Mouse (Mus musculus): ENCODE data around the gene Cep290. TPM values are rescaled to one million over a fixed set of nuclear protein-coding genes. Genes with fewer than 3 reads are reported as not detected.
A peak's percentile ranks its signal among the peaks of the same experiment; 100 is the strongest.

Cep290 gene
- polyA plus RNA-seq (2015; fragmentation: Nextera tagmentation; extraction: Ambion mirVana): 3.9 and 4.9 TPM in 2 replicates

- Histone ChIP-seq H3K27ac (peak within 1 kb of the TSS; percentile 81), H3K27me3 (no peaks in the 10 kb centered on the region), H3K36me3 (no peaks in the 10 kb centered on the region), H3K9me3 (no peaks in the 10 kb centered on the region), H3K4me2 (peak within 1 kb of the TSS; percentile 82), H3K4me1 (0 out of 2 replicates have a peak, but pooled peaks cover 9% of the 10 kb centered on the region), H3K4me3 (peak within 1 kb of the TSS; percentile 65), H3K9ac (peak within 1 kb of the TSS; percentile 69)
- ATAC-seq (ENCODE audit: insufficient number of reproducible peaks, low FRiP score, low TSS enrichment, low read depth): peak; percentile 99
- WGBS: under 1% methylated on average over 63 of the region's 63 CpGs
These were observed at the start of gene Cep290, which contains the start of gene Tmtc3 for GRCm38 (mm10) chr10:100487097-100487978. Cep290 (plus strand) TSS chr10:100487558. Tmtc3 (minus strand) TSS chr10:100487350.

- H3K4me1 ChIP-seq: no peaks in the 10 kb centered on the region
- H3K4me2 ChIP-seq: no peak overlapping the region
- H3K27ac ChIP-seq: no peak overlapping the region
- ATAC-seq (ENCODE audit: insufficient number of reproducible peaks, low FRiP score, low TSS enrichment, low read depth): no peak
- peaks cover 22% of the 10 kb centered on the region for H3K36me3 ChIP-seq
- no peaks in the 10 kb centered on the region for H3K27me3 ChIP-seq
- H3K9me3 ChIP-seq: no peaks in the 10 kb centered on the region
- H3K9ac ChIP-seq: no peak overlapping the region
- H3K4me3 ChIP-seq: no peak overlapping the region
These were observed 38.0 kb upstream of the Cep290 start for GRCm38 (mm10) chr10:100449394-100449793.

- Histone ChIP-seq H3K4me3 (no peak overlapping the region), H3K9me3 (no peaks in the 10 kb centered on the region), H3K27ac (no peak overlapping the region), H3K9ac (no peak overlapping the region), H3K4me1 (no peaks in the 10 kb centered on the region), H3K27me3 (no peaks in the 10 kb centered on the region), H3K4me2 (no peak overlapping the region), H3K36me3 (peaks cover 24% of the 10 kb centered on the region)
- no peak for ATAC-seq (ENCODE audit: insufficient number of reproducible peaks, low FRiP score, low TSS enrichment, low read depth)
These were observed 26.8 kb upstream of the Cep290 start for GRCm38 (mm10) chr10:100460515-100460914.

- 55% methylated on average over 3 of the region's 3 CpGs for WGBS
- H3K9ac ChIP-seq: no peak overlapping the region
- H3K36me3 ChIP-seq: peaks cover 16% of the 10 kb centered on the region
- H3K27ac ChIP-seq: no peak overlapping the region
- no peak overlapping the region for H3K4me2 ChIP-seq
- no peak overlapping the region for H3K4me3 ChIP-seq
- no peaks in the 10 kb centered on the region for H3K4me1 ChIP-seq
- H3K9me3 ChIP-seq: no peaks in the 10 kb centered on the region
- ATAC-seq (ENCODE audit: insufficient number of reproducible peaks, low FRiP score, low TSS enrichment, low read depth): no peak
- H3K27me3 ChIP-seq: no peaks in the 10 kb centered on the region
These were observed 12.3 kb upstream of the Cep290 start for GRCm38 (mm10) chr10:100475040-100475439.

GRCm38 (mm10) chr10:100479538-100479937 is 7.8 kb upstream of the Cep290 start:
- no peak overlapping the region for H3K4me3 ChIP-seq
- H3K36me3 ChIP-seq: peaks cover 13% of the 10 kb centered on the region
- 75% methylated on average over 3 of the region's 3 CpGs for WGBS
- H3K27ac ChIP-seq: no peak overlapping the region
- ATAC-seq (ENCODE audit: insufficient number of reproducible peaks, low FRiP score, low TSS enrichment, low read depth): no peak
- no peak overlapping the region for H3K9ac ChIP-seq
- no peaks in the 10 kb centered on the region for H3K27me3 ChIP-seq
- 0 out of 2 replicates have a peak, but pooled peaks cover 3% of the 10 kb centered on the region for H3K4me1 ChIP-seq
- H3K9me3 ChIP-seq: no peaks in the 10 kb centered on the region
- H3K4me2 ChIP-seq: no peak overlapping the region

- peak overlapping the region; percentile 65 for H3K4me3 ChIP-seq
- no peaks in the 10 kb centered on the region for H3K36me3 ChIP-seq
- no peaks in the 10 kb centered on the region for H3K27me3 ChIP-seq
- under 1% methylated on average over 13 of the region's 13 CpGs for WGBS
- peak; percentile 25; the same call in 1 of the 2 replicates for ATAC-seq (ENCODE audit: insufficient number of reproducible peaks, low FRiP score, low TSS enrichment, low read depth)
- peak overlapping the region; percentile 81 for H3K27ac ChIP-seq
- peak overlapping the region; percentile 82 for H3K4me2 ChIP-seq
- 0 out of 2 replicates have a peak, but pooled peaks cover 9% of the 10 kb centered on the region for H3K4me1 ChIP-seq
- H3K9me3 ChIP-seq: no peaks in the 10 kb centered on the region
- H3K9ac ChIP-seq: peak overlapping the region; percentile 69
These were observed 659 bp upstream of the Cep290 start for GRCm38 (mm10) chr10:100486701-100487096.

GRCm38 (mm10) chr10:100491916-100492315 is 4.6 kb downstream of the Cep290 start:
- ATAC-seq (ENCODE audit: insufficient number of reproducible peaks, low FRiP score, low TSS enrichment, low read depth): no peak
- 88% methylated on average over 7 of the region's 7 CpGs for WGBS
- H3K4me1 ChIP-seq: 0 out of 2 replicates have a peak, but pooled peaks cover 4% of the 10 kb centered on the region
- H3K4me2 ChIP-seq: no peak overlapping the region
- no peak overlapping the region for H3K27ac ChIP-seq
- H3K36me3 ChIP-seq: peaks cover 12% of the 10 kb centered on the region
- no peak overlapping the region for H3K9ac ChIP-seq
- no peaks in the 10 kb centered on the region for H3K9me3 ChIP-seq
- no peaks in the 10 kb centered on the region for H3K27me3 ChIP-seq
- H3K4me3 ChIP-seq: no peak overlapping the region

- Histone ChIP-seq H3K27ac (no peak overlapping the region), H3K4me2 (no peak overlapping the region), H3K9ac (no peak overlapping the region), H3K4me1 (no peaks in the 10 kb centered on the region), H3K9me3 (no peaks in the 10 kb centered on the region), H3K27me3 (no peaks in the 10 kb centered on the region), H3K4me3 (no peak overlapping the region), H3K36me3 (peaks cover 23% of the 10 kb centered on the region)
- whole genome bisulfite sequencing: 80% methylated on average over 3 of the region's 3 CpGs
- no peak for ATAC-seq (ENCODE audit: insufficient number of reproducible peaks, low FRiP score, low TSS enrichment, low read depth)
These were observed 11.0 kb downstream of the Cep290 start for GRCm38 (mm10) chr10:100498309-100498708.

- H3K4me1 ChIP-seq: no peaks in the 10 kb centered on the region
- no peak overlapping the region for H3K27ac ChIP-seq
- H3K9ac ChIP-seq: no peak overlapping the region
- H3K27me3 ChIP-seq: no peaks in the 10 kb centered on the region
- H3K4me3 ChIP-seq: no peak overlapping the region
- no peak overlapping the region for H3K4me2 ChIP-seq
- no peaks in the 10 kb centered on the region for H3K9me3 ChIP-seq
- no peak for ATAC-seq (ENCODE audit: insufficient number of reproducible peaks, low FRiP score, low TSS enrichment, low read depth)
- WGBS: 91% methylated on average over 1 of the region's 1 CpGs
- 0 out of 2 replicates have a peak, but pooled peaks cover 4% of the 10 kb centered on the region for H3K36me3 ChIP-seq
These were observed 20.8 kb downstream of the Cep290 start for GRCm38 (mm10) chr10:100508170-100508569.

GRCm38 (mm10) chr10:100521617-100522016 is 34.3 kb downstream of the Cep290 start:
- H3K4me2 ChIP-seq: no peak overlapping the region
- no peak for ATAC-seq (ENCODE audit: insufficient number of reproducible peaks, low FRiP score, low TSS enrichment, low read depth)
- H3K9ac ChIP-seq: no peak overlapping the region
- H3K36me3 ChIP-seq: peaks cover 7% of the 10 kb centered on the region; the same call in 1 of the 2 replicates
- no peaks in the 10 kb centered on the region for H3K9me3 ChIP-seq
- no peaks in the 10 kb centered on the region for H3K4me1 ChIP-seq
- no peaks in the 10 kb centered on the region for H3K27me3 ChIP-seq
- 59% methylated on average over 4 of the region's 4 CpGs for WGBS
- H3K27ac ChIP-seq: no peak overlapping the region
- H3K4me3 ChIP-seq: no peak overlapping the region

GRCm38 (mm10) chr10:100522330-100522729 is 35.0 kb downstream of the Cep290 start:
- Histone ChIP-seq H3K36me3 (peaks cover 7% of the 10 kb centered on the region; the same call in 1 of the 2 replicates), H3K4me2 (no peak overlapping the region), H3K27me3 (no peaks in the 10 kb centered on the region), H3K9me3 (no peaks in the 10 kb centered on the region), H3K4me3 (no peak overlapping the region), H3K4me1 (no peaks in the 10 kb centered on the region), H3K27ac (no peak overlapping the region), H3K9ac (no peak overlapping the region)
- no peak for ATAC-seq (ENCODE audit: insufficient number of reproducible peaks, low FRiP score, low TSS enrichment, low read depth)
- WGBS: 86% methylated on average over 9 of the region's 9 CpGs

Measured in limb, embryonic 15.5 days (tissue).